Mouse (Mus musculus): ENCODE data around the gene Kank4.
"Not testable (repeated sequence)": the region's sequence is repeated elsewhere in the genome, so short reads cannot be mapped to it uniquely, and the experiment has no call there.

Kank4 gene

GRCm38 (mm10) chr4:98773785-98774184, 43.6 kb downstream of the Kank4 start:
- DNase-seq = no peak

GRCm38 (mm10) chr4:98767134-98768133, 49.9 kb downstream of the Kank4 start:
- no peak for DNase-seq

GRCm38 (mm10) chr4:98758872-98759518, 58.3 kb downstream of the Kank4 start:
- DNase-seq = no peak

- no peak for DNase-seq
These were observed 59.1 kb downstream of the Kank4 start for GRCm38 (mm10) chr4:98758012-98758821.

GRCm38 (mm10) chr4:98756141-98756540, 61.2 kb downstream of the Kank4 start:
- DNase-seq = no peak

GRCm38 (mm10) chr4:98754456-98754855, 62.9 kb downstream of the Kank4 start:
- DNase-seq = no peak

GRCm38 (mm10) chr4:98743906-98744210, 73.5 kb downstream of the Kank4 start:
- DNase-seq = peak; percentile 60

GRCm38 (mm10) chr4:98743209-98743905, 74.0 kb downstream of the Kank4 start:
- DNase-seq = no peak

- peak; percentile 69 for DNase-seq
These were observed 77.6 kb downstream of the Kank4 start for GRCm38 (mm10) chr4:98739753-98740152.

- no peak for DNase-seq
These were observed 83.7 kb downstream of the Kank4 start for GRCm38 (mm10) chr4:98733660-98734059.

GRCm38 (mm10) chr4:98728716-98729115, 88.6 kb downstream of the Kank4 start:
- no peak for DNase-seq

- peak; percentile 31 for DNase-seq
These were observed 89.4 kb downstream of the Kank4 start for GRCm38 (mm10) chr4:98727959-98728347.

GRCm38 (mm10) chr4:98727295-98727958, 89.9 kb downstream of the Kank4 start:
- peak; percentile 34 for DNase-seq

- DNase-seq = peak; percentile 49
These were observed 90.6 kb downstream of the Kank4 start, which contains the start of gene L1td1 for GRCm38 (mm10) chr4:98726590-98727237. Gene L1td1 (plus strand): TSS chr4:98726734.

- DNase-seq = peak; percentile 45
These were observed 91.9 kb downstream of the Kank4 start for GRCm38 (mm10) chr4:98725439-98725838.

- DNase-seq = not testable (repeated sequence)
These were observed 92.7 kb downstream of the Kank4 start for GRCm38 (mm10) chr4:98724682-98725081.

- peak; percentile 82 for DNase-seq
These were observed 94.9 kb downstream of the Kank4 start for GRCm38 (mm10) chr4:98722454-98722853.

GRCm38 (mm10) chr4:98718547-98718917, 98.8 kb downstream of the Kank4 start:
- no peak for DNase-seq

GRCm38 (mm10) chr4:98717735-98718546, 99.4 kb downstream of the Kank4 start:
- no peak for DNase-seq

GRCm38 (mm10) chr4:98710891-98711290, 106.4 kb downstream of the Kank4 start:
- no peak for DNase-seq

All from embryo, embryonic 11 days (tissue).